Mouse (Mus musculus): ENCODE measurements at regions not wholly inside any gene's neighbourhood (a gene's known extent, or its start where the extent isn't known, plus 50 kb on each side); places are given as distances from the start of the nearest gene placed in this dataset.

GRCm38 (mm10) chr1:50622870-50623607, 277.4 kb upstream of the Tmeff2 start:
- DNase-seq (ENCODE audit: low spot score) = no peak

GRCm38 (mm10) chr1:50629000-50629399, 271.4 kb upstream of the Tmeff2 start:
- DNase-seq (ENCODE audit: low spot score) = no peak

GRCm38 (mm10) chr1:50629473-50630071, 270.9 kb upstream of the Tmeff2 start:
- no peak for DNase-seq (ENCODE audit: low spot score)

- DNase-seq (ENCODE audit: low spot score) = no peak
These were observed 262.5 kb upstream of the Tmeff2 start for GRCm38 (mm10) chr1:50637992-50638391.

GRCm38 (mm10) chr1:50646931-50647674, 253.3 kb upstream of the Tmeff2 start:
- DNase-seq (ENCODE audit: low spot score) = no peak

GRCm38 (mm10) chr1:50651974-50652665, 248.3 kb upstream of the Tmeff2 start:
- DNase-seq (ENCODE audit: low spot score) = no peak

GRCm38 (mm10) chr1:50665139-50665538, 235.3 kb upstream of the Tmeff2 start:
- no peak for DNase-seq (ENCODE audit: low spot score)

GRCm38 (mm10) chr1:50682971-50683370, 217.5 kb upstream of the Tmeff2 start:
- no peak for DNase-seq (ENCODE audit: low spot score)

- DNase-seq (ENCODE audit: low spot score) = no peak
These were observed 215.1 kb upstream of the Tmeff2 start for GRCm38 (mm10) chr1:50685361-50685760.

GRCm38 (mm10) chr1:50696916-50697315, 203.5 kb upstream of the Tmeff2 start:
- DNase-seq (ENCODE audit: low spot score) = no peak

- no peak for DNase-seq (ENCODE audit: low spot score)
These were observed 202.9 kb upstream of the Tmeff2 start for GRCm38 (mm10) chr1:50697333-50698216.

GRCm38 (mm10) chr1:50704639-50705038, 195.8 kb upstream of the Tmeff2 start:
- DNase-seq (ENCODE audit: low spot score) = no peak

- no peak for DNase-seq (ENCODE audit: low spot score)
These were observed 155.4 kb upstream of the Tmeff2 start for GRCm38 (mm10) chr1:50745049-50745448.

GRCm38 (mm10) chr1:50770211-50770610, 130.2 kb upstream of the Tmeff2 start:
- DNase-seq (ENCODE audit: low spot score) = no peak

- no peak for DNase-seq (ENCODE audit: low spot score)
These were observed 105.2 kb upstream of the Tmeff2 start for GRCm38 (mm10) chr1:50795264-50795663.

GRCm38 (mm10) chr1:50798166-50798565, 102.3 kb upstream of the Tmeff2 start:
- DNase-seq (ENCODE audit: low spot score) = no peak

- no peak for DNase-seq (ENCODE audit: low spot score)
These were observed 94.1 kb upstream of the Tmeff2 start for GRCm38 (mm10) chr1:50806321-50806720.

- DNase-seq (ENCODE audit: low spot score) = peak; percentile 57
These were observed 93.6 kb upstream of the Tmeff2 start for GRCm38 (mm10) chr1:50806821-50807220.

- no peak for DNase-seq (ENCODE audit: low spot score)
These were observed 68.8 kb upstream of the Tmeff2 start for GRCm38 (mm10) chr1:50831663-50832062.

- no peak for DNase-seq (ENCODE audit: low spot score)
These were observed 64.3 kb upstream of the Tmeff2 start for GRCm38 (mm10) chr1:50836123-50836522.

- DNase-seq (ENCODE audit: low spot score) = no peak
These were observed 53.3 kb upstream of the Tmeff2 start for GRCm38 (mm10) chr1:50847156-50847555.
